Mouse (Mus musculus) heart, embryonic 12.5 days (tissue): Measurements from ENCODE around the gene 4632433K11Rik. TPM values are rescaled to one million over a fixed set of nuclear protein-coding genes. Genes with fewer than 3 reads are reported as not detected.
A peak's percentile ranks its signal among the peaks of the same experiment; 100 is the strongest.

Source experiments
- ATAC-seq: fragments of 200-750 bp; cut with Nextera tagmentation; 2 replicates; pipeline ENCODE4 v1.8.0; 2017; ENCODE audit warnings: moderate TSS enrichment, moderate library complexity; ENCODE audit not compliant: insufficient number of reproducible peaks, low FRiP score
- H3K27ac ChIP-seq: fragments of 300-500 bp; sonication (generic); 2 replicates; pipeline ENCODE4 v1.5.1; 2016; ENCODE audit warnings: mild to moderate bottlenecking, moderate library complexity; ENCODE audit not compliant: poor library complexity, severe bottlenecking
- H3K27me3 ChIP-seq: fragments of 300-500 bp; sonication (generic); replicated peaks from 2 replicates; pipeline ENCODE4 v1.6.1; 2016; ENCODE audit warnings: mild to moderate bottlenecking, moderate library complexity
- H3K36me3 ChIP-seq: fragments of 300-500 bp; sonication (generic); 2 replicates; pipeline ENCODE4 v1.6.1; 2016; ENCODE audit warnings: mild to moderate bottlenecking, moderate library complexity
- H3K4me1 ChIP-seq: fragments of 300-500 bp; sonication (generic); replicated peaks from 2 replicates; pipeline ENCODE4 v1.6.1; 2016; ENCODE audit warnings: mild to moderate bottlenecking
- H3K4me2 ChIP-seq: fragments of 300-500 bp; sonication (generic); 2 replicates; pipeline ENCODE4 v1.6.1; 2016; ENCODE audit warnings: mild to moderate bottlenecking, moderate library complexity
- H3K4me3 ChIP-seq: fragments of 300-500 bp; sonication (generic); 2 replicates; pipeline ENCODE4 v1.5.1; 2016; ENCODE audit warnings: mild to moderate bottlenecking
- H3K9ac ChIP-seq: fragments of 300-500 bp; sonication (generic); 2 replicates; pipeline ENCODE4 v1.6.1; 2016; ENCODE audit warnings: mild to moderate bottlenecking, moderate library complexity
- H3K9me3 ChIP-seq: fragments of 300-500 bp; sonication (generic); replicated peaks from 2 replicates; pipeline ENCODE4 v1.6.1; 2016; ENCODE audit warnings: mild to moderate bottlenecking, moderate library complexity
- WGBS: fragments of 180-500 bp; shearing (Covaris S2); methylation state at CpG from one replicate; pipeline ENCODE4 v1.1.7; 2016; 5-methylcytosine and 5-hydroxymethylcytosine counted together
- polyA plus RNA-seq: library from polyadenylated mRNA; unstranded; fragments of >200 nt; fragmentation: Nextera tagmentation; extraction: Ambion mirVana; gene quantifications from 2 replicates; pipeline ENCODE4 v1.2.1, GENCODE M21; 2016

Gene 4632433K11Rik
- polyA plus RNA-seq, 1 experiment from 2014 or later, result not detected

DNA sequence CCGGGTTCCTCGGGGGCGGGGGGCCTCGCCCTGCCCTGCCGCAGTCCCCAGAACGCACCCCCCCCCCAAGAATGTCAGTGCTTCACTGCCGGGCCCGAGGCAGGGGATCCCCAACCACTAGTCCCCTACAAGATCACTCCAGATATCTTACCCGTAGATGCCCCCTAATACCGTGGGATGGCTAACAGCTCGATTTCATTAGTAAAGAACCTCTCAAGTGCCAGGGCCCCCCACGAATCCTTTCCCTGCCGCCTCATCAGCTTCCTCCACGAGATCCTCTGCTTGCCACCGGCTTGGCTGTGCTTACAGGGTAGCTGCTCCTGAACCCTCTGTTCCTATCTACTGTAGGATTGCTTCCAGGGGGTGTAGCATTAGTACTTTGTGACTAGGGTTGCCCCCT is 13.2 kb upstream of the 4632433K11Rik start:
- Histone ChIP-seq H3K36me3 (peaks cover 49% of the 10 kb centered on the region), H3K9ac (peak overlapping the region; percentile 97), H3K4me2 (peak overlapping the region; percentile 90), H3K27me3 (no peaks in the 10 kb centered on the region), H3K4me3 (peak overlapping the region; percentile 95), H3K4me1 (peaks cover 13% of the 10 kb centered on the region), H3K9me3 (no peaks in the 10 kb centered on the region), H3K27ac (peak overlapping the region; percentile 97)
- ATAC-seq, result peak; percentile 6; the same call in 1 of the 2 replicates
- WGBS, result under 1% methylated on average over 15 of the region's 15 CpGs

DNA sequence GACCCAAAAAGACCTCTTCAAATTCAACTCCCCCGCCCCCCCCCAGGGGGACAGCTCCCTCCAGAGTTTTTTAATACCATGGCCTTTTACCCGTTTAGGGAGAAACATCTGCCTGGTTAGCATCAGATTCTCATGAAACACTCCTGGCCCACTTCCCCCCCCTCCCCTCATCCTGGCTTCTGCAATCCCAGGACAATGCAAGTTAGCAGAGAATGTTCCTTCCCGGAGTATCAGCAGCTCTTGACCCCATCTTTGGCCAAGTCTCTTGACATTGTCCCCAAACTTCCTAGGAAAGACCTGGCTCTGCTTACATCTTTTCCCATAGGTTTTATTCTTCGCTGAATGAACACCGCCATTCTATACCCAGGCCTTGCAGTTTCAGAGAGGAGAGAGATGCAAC is 12.7 kb upstream of the 4632433K11Rik start:
- 49% methylated on average over 5 of the region's 5 CpGs for WGBS
- H3K36me3 ChIP-seq, result peaks cover 55% of the 10 kb centered on the region
- ATAC-seq, result no peak
- H3K9ac ChIP-seq, result peak overlapping the region; percentile 97
- no peaks in the 10 kb centered on the region for H3K27me3 ChIP-seq
- peaks cover 9% of the 10 kb centered on the region for H3K4me1 ChIP-seq
- H3K27ac ChIP-seq, result peak overlapping the region; percentile 97
- H3K4me3 ChIP-seq, result peak overlapping the region; percentile 95
- no peaks in the 10 kb centered on the region for H3K9me3 ChIP-seq
- H3K4me2 ChIP-seq, result peak overlapping the region; percentile 90

- H3K9me3 ChIP-seq, result peaks cover 50% of the 10 kb centered on the region
- no peak for ATAC-seq
- H3K4me3 ChIP-seq, result no peak overlapping the region
- H3K9ac ChIP-seq, result no peak overlapping the region
- H3K27ac ChIP-seq, result no peak overlapping the region
- H3K4me2 ChIP-seq, result no peak overlapping the region
- no peaks in the 10 kb centered on the region for H3K27me3 ChIP-seq
- no peaks in the 10 kb centered on the region for H3K4me1 ChIP-seq
- WGBS, result 89% methylated on average over 22 of the region's 22 CpGs
- H3K36me3 ChIP-seq, result peaks cover 97% of the 10 kb centered on the region
These were observed 4.4 kb upstream of the 4632433K11Rik start for GRCm38 (mm10) chr7:5029543-5029942.

- H3K4me2 ChIP-seq, result no peak overlapping the region
- no peak for ATAC-seq
- no peaks in the 10 kb centered on the region for H3K27me3 ChIP-seq
- H3K36me3 ChIP-seq, result peaks cover 97% of the 10 kb centered on the region
- H3K4me1 ChIP-seq, result no peaks in the 10 kb centered on the region
- H3K9me3 ChIP-seq, result peaks cover 50% of the 10 kb centered on the region
- H3K4me3 ChIP-seq, result no peak overlapping the region
- H3K27ac ChIP-seq, result no peak overlapping the region
- WGBS, result 86% methylated on average over 21 of the region's 21 CpGs
- no peak overlapping the region for H3K9ac ChIP-seq
These were observed 4.0 kb upstream of the 4632433K11Rik start for GRCm38 (mm10) chr7:5029946-5030345.

DNA sequence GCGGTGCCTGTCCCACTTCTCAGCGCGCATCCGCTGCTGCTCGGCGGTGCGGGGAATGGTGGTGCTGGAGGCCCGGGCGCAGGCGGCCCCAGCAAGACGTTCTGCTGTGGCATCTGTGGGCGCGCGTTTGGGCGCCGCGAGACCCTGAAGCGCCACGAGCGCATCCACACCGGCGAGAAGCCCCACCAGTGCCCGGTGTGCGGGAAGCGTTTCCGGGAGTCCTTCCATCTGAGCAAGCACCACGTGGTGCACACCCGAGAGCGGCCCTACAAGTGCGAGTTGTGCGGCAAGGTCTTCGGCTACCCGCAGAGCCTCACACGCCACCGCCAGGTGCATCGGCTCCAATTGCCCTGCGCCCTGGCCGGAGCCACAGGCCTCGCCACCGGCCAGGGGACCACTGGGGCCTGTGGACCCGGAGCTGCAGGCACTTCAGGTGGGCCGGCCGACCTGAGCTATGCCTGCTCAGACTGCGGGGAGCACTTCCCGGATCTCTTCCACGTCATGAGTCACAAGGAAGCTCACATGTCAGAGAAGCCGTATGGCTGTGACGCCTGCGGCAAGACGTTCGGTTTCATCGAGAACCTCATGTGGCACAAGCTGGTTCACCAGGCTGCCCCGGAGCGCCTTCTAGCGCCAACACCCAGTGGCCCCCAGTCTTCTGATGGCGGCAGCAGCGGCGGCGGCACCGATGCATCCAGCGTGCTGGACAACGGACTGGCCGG is 3.2 kb upstream of the 4632433K11Rik start:
- no peak for ATAC-seq
- H3K36me3 ChIP-seq, result peaks cover 98% of the 10 kb centered on the region
- no peak overlapping the region for H3K4me3 ChIP-seq
- H3K9me3 ChIP-seq, result peaks cover 54% of the 10 kb centered on the region
- no peak overlapping the region for H3K27ac ChIP-seq
- 81% methylated on average over 63 of the region's 63 CpGs for WGBS
- no peak overlapping the region for H3K9ac ChIP-seq
- H3K27me3 ChIP-seq, result no peaks in the 10 kb centered on the region
- H3K4me2 ChIP-seq, result no peak overlapping the region
- no peaks in the 10 kb centered on the region for H3K4me1 ChIP-seq

GRCm38 (mm10) chr7:5031496-5031895 is 2.4 kb upstream of the 4632433K11Rik start:
- H3K4me3 ChIP-seq, result no peak overlapping the region
- no peak overlapping the region for H3K4me2 ChIP-seq
- H3K4me1 ChIP-seq, result no peaks in the 10 kb centered on the region
- peaks cover 98% of the 10 kb centered on the region for H3K36me3 ChIP-seq
- H3K27me3 ChIP-seq, result no peaks in the 10 kb centered on the region
- no peak overlapping the region for H3K9ac ChIP-seq
- peaks cover 56% of the 10 kb centered on the region for H3K9me3 ChIP-seq
- ATAC-seq, result no peak
- 77% methylated on average over 46 of the region's 46 CpGs for WGBS
- H3K27ac ChIP-seq, result no peak overlapping the region

DNA sequence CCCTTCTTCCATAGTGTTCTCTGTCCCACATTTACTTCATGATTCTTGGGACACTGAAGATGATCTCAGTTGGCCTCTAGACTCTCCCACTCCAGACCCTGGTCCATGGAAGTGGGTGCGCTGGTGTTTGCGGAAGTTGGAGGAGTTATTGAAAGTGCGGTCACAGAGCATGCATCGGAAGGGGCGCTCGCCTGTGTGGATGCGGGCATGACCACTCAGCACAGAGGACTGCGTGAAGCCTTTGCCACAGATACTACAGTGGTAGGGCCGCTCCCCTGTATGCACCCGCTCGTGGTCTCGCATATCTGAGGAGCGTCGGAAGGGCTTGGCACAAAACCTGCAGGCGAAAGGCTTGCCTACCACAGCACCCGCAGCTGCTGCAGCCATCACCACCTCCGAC is 1.7 kb downstream of the 4632433K11Rik start:
- H3K36me3 ChIP-seq, result peaks cover 59% of the 10 kb centered on the region
- peaks cover 10% of the 10 kb centered on the region for H3K4me1 ChIP-seq
- no peak overlapping the region for H3K4me2 ChIP-seq
- 94% methylated on average over 17 of the region's 17 CpGs for WGBS
- H3K4me3 ChIP-seq, result no peak overlapping the region
- no peaks in the 10 kb centered on the region for H3K27me3 ChIP-seq
- ATAC-seq, result no peak
- no peak overlapping the region for H3K27ac ChIP-seq
- H3K9me3 ChIP-seq, result peaks cover 30% of the 10 kb centered on the region
- H3K9ac ChIP-seq, result no peak overlapping the region

GRCm38 (mm10) chr7:5036136-5036535 is 2.2 kb downstream of the 4632433K11Rik start:
- Histone ChIP-seq H3K4me2 (no peak overlapping the region), H3K27me3 (no peaks in the 10 kb centered on the region), H3K27ac (no peak overlapping the region), H3K36me3 (peaks cover 54% of the 10 kb centered on the region), H3K4me1 (peaks cover 10% of the 10 kb centered on the region), H3K9me3 (peaks cover 25% of the 10 kb centered on the region), H3K9ac (no peak overlapping the region), H3K4me3 (no peak overlapping the region)
- ATAC-seq, result no peak
- WGBS, result 89% methylated on average over 9 of the region's 9 CpGs

DNA sequence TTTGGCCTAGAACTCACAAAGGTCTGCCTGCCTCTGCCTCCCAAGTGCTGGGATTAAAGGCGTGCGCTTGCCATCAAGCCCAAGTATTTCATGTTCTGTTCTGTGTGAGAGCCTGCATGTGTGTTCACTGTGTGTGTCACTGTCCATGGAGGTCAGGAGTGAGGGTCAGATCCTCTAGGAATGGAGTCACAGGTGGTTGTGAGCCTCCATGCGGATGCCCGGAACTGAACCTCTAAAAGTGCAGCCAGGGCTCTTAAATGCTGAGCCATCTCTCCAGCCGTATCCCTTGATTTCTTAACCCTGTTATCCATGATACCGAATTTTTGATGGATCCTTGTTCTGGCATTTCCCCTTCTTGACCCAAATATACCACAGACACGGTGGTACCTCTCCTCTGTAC is 3.1 kb downstream of the 4632433K11Rik start:
- Histone ChIP-seq H3K4me3 (no peak overlapping the region), H3K36me3 (peaks cover 51% of the 10 kb centered on the region), H3K9me3 (peaks cover 16% of the 10 kb centered on the region), H3K4me2 (no peak overlapping the region), H3K27ac (no peak overlapping the region), H3K4me1 (peaks cover 10% of the 10 kb centered on the region), H3K27me3 (no peaks in the 10 kb centered on the region), H3K9ac (no peak overlapping the region)
- ATAC-seq, result no peak
- WGBS, result 86% methylated on average over 7 of the region's 7 CpGs

DNA sequence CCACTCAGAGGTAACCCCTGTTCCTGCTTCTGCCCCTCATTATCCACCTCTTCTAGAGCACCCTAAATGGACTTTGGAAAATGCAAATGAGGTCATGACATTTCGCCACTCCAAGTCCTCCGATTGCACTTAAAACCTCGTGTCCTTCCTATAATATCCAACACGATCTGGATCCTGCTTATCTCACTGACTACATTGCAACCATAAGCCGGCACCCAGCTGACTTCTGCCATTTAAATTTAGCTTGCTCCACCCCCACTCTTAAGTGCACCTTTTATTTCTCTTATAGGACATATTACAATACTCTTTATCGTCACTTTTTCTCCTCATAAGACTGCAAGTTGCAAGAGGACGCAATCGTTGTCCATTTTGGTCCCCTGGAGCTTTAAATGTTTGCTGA is 3.5 kb downstream of the 4632433K11Rik start:
- ATAC-seq, result no peak
- no peaks in the 10 kb centered on the region for H3K27me3 ChIP-seq
- peak overlapping the region; percentile 66 for H3K4me3 ChIP-seq
- peak overlapping the region; percentile 92; the same call in 1 of the 2 replicates for H3K27ac ChIP-seq
- WGBS, result 76% methylated on average over 8 of the region's 8 CpGs
- peaks cover 10% of the 10 kb centered on the region for H3K4me1 ChIP-seq
- H3K4me2 ChIP-seq, result peak overlapping the region; percentile 65
- peaks cover 12% of the 10 kb centered on the region for H3K9me3 ChIP-seq
- 0 out of 2 replicates have a peak overlapping the region, but pooled peaks have one; percentile 77 for H3K9ac ChIP-seq
- peaks cover 47% of the 10 kb centered on the region for H3K36me3 ChIP-seq

DNA sequence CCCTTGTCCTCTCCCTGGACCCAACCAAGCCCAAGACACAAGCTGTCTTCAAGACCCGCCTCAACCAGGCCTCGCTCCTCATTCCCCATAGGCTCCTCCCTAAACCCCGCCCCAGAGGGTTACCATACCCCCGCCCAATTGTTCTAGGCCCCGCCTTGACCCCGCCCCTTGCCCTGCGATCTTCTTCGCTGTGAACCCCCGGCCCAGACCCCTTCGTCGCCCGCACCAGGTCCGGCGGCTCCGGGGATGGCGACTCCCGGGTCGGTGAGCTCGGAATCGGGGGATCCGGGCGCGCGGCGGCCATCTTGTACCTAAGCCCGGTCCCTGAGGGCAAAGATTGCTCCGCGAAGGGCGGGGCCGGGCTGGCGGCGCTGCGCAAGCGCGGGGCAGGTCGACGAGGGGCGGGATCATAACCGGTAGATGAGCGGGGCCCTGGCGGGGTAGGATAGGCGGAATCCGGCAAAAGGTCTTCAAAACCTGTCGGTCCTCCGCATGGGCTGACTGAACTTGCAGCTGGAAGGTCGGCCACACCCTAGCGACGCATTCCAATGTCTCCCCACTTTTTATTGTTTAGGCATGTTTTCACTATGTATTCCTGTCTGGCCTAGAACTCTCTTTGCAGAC is 4.3 kb downstream of the 4632433K11Rik start, which contains the start of gene Zfp784:
Zfp784 (minus strand) TSS at position 338 of the 624 bp plus-strand sequence.
- WGBS, result under 1% methylated on average over 48 of the region's 48 CpGs
- Histone ChIP-seq H3K4me2 (peak within 1 kb of the TSS; percentile 65), H3K27me3 (no peaks in the 10 kb centered on the region), H3K4me3 (peak within 1 kb of the TSS; percentile 66), H3K4me1 (peaks cover 10% of the 10 kb centered on the region), H3K9ac (peak within 1 kb of the TSS; percentile 77), H3K27ac (peak within 1 kb of the TSS; percentile 92), H3K9me3 (peaks cover 6% of the 10 kb centered on the region), H3K36me3 (peaks cover 39% of the 10 kb centered on the region)
- ATAC-seq, result peak; percentile 97
